Mouse (Mus musculus) thymus, adult 2 months (tissue): ENCODE results near the gene Ppp1r26. TPM values are rescaled to one million over a fixed set of nuclear protein-coding genes. Genes with fewer than 3 reads are reported as not detected.

Source experiments
- DNase-seq: peaks from one replicate; pipeline ENCODE4 v3.0.0; 2021
- H3K27ac ChIP-seq: fragments of 200-500 bp; 2 replicates; pipeline ENCODE4 v1.5.1; 2012; ENCODE audit warnings: low read length, control low read depth; ENCODE audit not compliant: control insufficient read depth, insufficient read depth
- H3K27me3 ChIP-seq: fragments of 200-500 bp; 2 replicates; pipeline ENCODE4 v1.6.1; 2012; ENCODE audit warnings: mild to moderate bottlenecking, low read length, moderate library complexity, mixed read lengths; ENCODE audit not compliant: control insufficient read depth, insufficient read depth
- H3K36me3 ChIP-seq: fragments of 200-500 bp; 2 replicates; pipeline ENCODE4 v1.6.1; 2012; ENCODE audit warnings: mild to moderate bottlenecking, low read length, moderate library complexity; ENCODE audit not compliant: control insufficient read depth, insufficient read depth
- H3K4me1 ChIP-seq: fragments of 200-500 bp; replicated peaks from 2 replicates; pipeline ENCODE4 v1.6.1; 2012; ENCODE audit warnings: low read length; ENCODE audit not compliant: control insufficient read depth, insufficient read depth
- H3K4me3 ChIP-seq: fragments of 200-500 bp; 2 replicates; pipeline ENCODE4 v1.5.1; 2012; ENCODE audit warnings: mild to moderate bottlenecking, low read length, control low read depth, moderate library complexity; ENCODE audit not compliant: control insufficient read depth, insufficient read depth
- CTCF ChIP-seq: fragments of 200-500 bp; IDR thresholded peaks from 2 replicates; pipeline ENCODE4 v1.5.1; 2012; ENCODE audit warnings: mild to moderate bottlenecking, control low read depth, low read length, moderate library complexity, borderline replicate concordance; ENCODE audit not compliant: control insufficient read depth, poor library complexity, insufficient read depth; ENCODE audit errors: extremely low read depth
- POLR2A ChIP-seq: fragments of 200-500 bp; IDR thresholded peaks from 2 replicates; pipeline ENCODE4 v1.6.1; 2012; ENCODE audit warnings: mild to moderate bottlenecking, low read length, control low read depth, moderate library complexity; ENCODE audit not compliant: control insufficient read depth, poor library complexity, insufficient read depth; ENCODE audit errors: extremely low read depth
- WGBS: fragments of 180-500 bp; shearing (Covaris S2); methylation state at CpG from one replicate; pipeline ENCODE4 v1.1.7; 2018; 5-methylcytosine and 5-hydroxymethylcytosine counted together
- polyA plus RNA-seq: library from polyadenylated mRNA; depleted of rRNA; stranded (reverse); fragments of >200 nt; gene quantifications from 2 replicates; pipeline ENCODE4 v1.2.3, GENCODE M21; 2012

Gene Ppp1r26
- polyA plus RNA-seq, 1 experiment, result 1.2 TPM

DNA sequence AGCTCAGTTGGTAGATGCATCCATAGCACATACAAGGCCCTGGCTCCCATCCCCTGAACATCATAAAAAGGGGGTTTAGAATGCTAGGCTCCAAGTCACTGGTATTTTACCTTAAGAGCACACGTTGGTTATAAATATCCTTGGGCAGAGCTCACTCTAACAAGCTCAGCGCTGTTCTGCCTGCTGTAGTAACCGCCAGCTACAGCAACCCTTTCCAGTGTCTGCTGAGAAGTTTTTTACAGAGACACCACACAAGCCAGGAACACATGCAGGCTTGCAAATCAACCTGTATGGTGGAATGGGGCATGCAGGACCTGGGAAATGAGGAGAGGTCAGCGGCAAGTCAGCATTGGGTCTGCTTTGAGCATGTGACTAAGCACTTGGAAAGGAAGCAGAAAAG lies 37.5 kb upstream of the Ppp1r26 start:
- WGBS, result 90% methylated on average over 4 of the region's 4 CpGs
- Histone ChIP-seq H3K27me3 (no peaks in the 10 kb centered on the region), H3K4me1 (no peaks in the 10 kb centered on the region), H3K27ac (no peak overlapping the region), H3K4me3 (no peak overlapping the region), H3K36me3 (no peaks in the 10 kb centered on the region)
- no peak for DNase-seq
- no peak for TF ChIP-seq POLR2A
- no peak for TF ChIP-seq CTCF

GRCm38 (mm10) chr2:28409566-28409965 lies 37.0 kb upstream of the Ppp1r26 start:
- Histone ChIP-seq H3K4me1 (no peaks in the 10 kb centered on the region), H3K27me3 (no peaks in the 10 kb centered on the region), H3K36me3 (no peaks in the 10 kb centered on the region), H3K4me3 (no peak overlapping the region), H3K27ac (no peak overlapping the region)
- TF ChIP-seq CTCF, result no peak
- TF ChIP-seq POLR2A, result no peak
- 83% methylated on average over 3 of the region's 3 CpGs for WGBS
- no peak for DNase-seq

DNA sequence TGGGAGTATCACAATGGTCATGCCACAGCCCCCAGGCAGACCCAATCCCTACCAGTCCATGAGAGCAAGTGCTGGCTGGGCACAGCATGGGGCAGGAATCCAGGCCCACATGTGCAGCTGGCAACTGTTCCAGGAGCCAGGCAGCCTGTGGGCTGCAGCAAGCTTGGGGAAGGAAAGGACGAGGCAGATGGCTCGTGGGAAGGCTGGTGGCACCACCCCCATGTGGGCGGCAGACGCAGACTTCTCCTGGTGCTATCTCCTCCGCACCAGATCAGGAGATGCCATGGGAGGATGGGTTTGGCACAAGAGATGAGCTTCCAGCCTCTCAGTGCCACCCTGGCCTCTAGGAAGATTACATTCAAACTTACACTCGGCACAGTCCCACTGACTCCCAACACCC lies 33.7 kb upstream of the Ppp1r26 start:
- Histone ChIP-seq H3K4me3 (no peak overlapping the region), H3K36me3 (no peaks in the 10 kb centered on the region), H3K4me1 (no peaks in the 10 kb centered on the region), H3K27ac (no peak overlapping the region), H3K27me3 (no peaks in the 10 kb centered on the region)
- DNase-seq, result no peak
- WGBS, result 75% methylated on average over 6 of the region's 6 CpGs
- no peak for TF ChIP-seq POLR2A
- TF ChIP-seq CTCF, result no peak

DNA sequence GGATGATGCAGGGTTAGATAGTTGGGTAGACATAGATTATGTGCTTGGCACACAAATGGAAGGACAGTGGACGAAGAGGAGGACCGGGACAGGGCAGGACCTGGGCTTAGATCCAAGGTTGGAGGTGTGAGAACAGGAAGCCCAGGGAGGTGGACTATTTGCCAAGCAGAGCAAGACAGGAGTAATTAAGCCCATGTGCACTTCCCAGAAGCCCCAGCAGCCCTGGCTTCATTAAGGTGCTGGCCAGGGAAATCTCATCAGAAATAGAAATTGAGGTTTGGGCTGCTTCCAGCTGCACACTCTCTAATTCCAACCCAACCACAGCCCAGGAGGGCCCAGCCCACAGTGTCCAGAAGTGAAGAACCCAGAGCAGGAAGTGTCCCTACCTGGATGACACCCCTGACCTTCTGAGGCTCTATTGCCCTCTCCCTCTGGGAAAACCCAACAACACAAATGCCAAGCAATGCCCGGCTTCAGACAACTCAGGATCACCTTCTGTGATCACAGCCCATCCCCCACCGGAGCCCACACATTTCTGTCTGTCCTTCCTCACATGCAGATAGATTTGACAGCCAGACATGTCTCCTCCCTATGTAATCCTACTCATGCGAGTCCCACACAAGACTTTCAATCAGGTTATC lies 32.4 kb upstream of the Ppp1r26 start:
- Histone ChIP-seq H3K36me3 (no peaks in the 10 kb centered on the region), H3K4me1 (no peaks in the 10 kb centered on the region), H3K27ac (no peak overlapping the region), H3K4me3 (no peak overlapping the region), H3K27me3 (no peaks in the 10 kb centered on the region)
- TF ChIP-seq CTCF (no peak), POLR2A (no peak)
- WGBS, result 86% methylated on average over 5 of the region's 5 CpGs
- DNase-seq, result no peak

DNA sequence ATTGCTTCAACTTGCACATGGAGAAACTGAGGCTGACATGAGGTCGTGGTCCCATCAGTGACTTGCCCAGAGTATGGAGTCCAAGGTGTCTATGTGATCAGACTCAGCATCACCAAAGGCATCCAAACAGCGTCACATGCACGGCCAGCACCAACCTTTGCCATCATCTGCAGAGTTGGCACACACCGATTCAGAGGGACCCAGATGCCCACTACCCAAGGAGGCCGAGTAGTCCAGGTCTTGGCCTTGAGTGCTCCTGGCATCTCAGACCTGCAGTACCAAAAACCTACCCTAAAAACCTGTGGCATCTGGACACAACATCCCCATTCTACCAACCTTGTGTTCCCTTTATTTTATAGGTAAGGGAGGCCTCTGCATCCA lies 31.9 kb upstream of the Ppp1r26 start:
- no peak for TF ChIP-seq CTCF
- no peak for TF ChIP-seq POLR2A
- no peak overlapping the region for H3K4me3 ChIP-seq
- WGBS, result 95% methylated on average over 5 of the region's 5 CpGs
- H3K27me3 ChIP-seq, result no peaks in the 10 kb centered on the region
- H3K36me3 ChIP-seq, result no peaks in the 10 kb centered on the region
- no peak overlapping the region for H3K27ac ChIP-seq
- no peak for DNase-seq
- no peaks in the 10 kb centered on the region for H3K4me1 ChIP-seq

- TF ChIP-seq CTCF (no peak), POLR2A (no peak)
- no peak for DNase-seq
- H3K27ac ChIP-seq, result no peak overlapping the region
- no peaks in the 10 kb centered on the region for H3K27me3 ChIP-seq
- H3K36me3 ChIP-seq, result no peaks in the 10 kb centered on the region
- no peaks in the 10 kb centered on the region for H3K4me1 ChIP-seq
- WGBS, result 92% methylated on average over 10 of the region's 10 CpGs
- no peak overlapping the region for H3K4me3 ChIP-seq
These were observed 31.1 kb upstream of the Ppp1r26 start for GRCm38 (mm10) chr2:28415387-28416024.
